Mouse (Mus musculus): ENCODE data around the gene Plekhg4.
A peak's percentile ranks its signal among the peaks of the same experiment; 100 is the strongest.

Plekhg4 gene

DNA sequence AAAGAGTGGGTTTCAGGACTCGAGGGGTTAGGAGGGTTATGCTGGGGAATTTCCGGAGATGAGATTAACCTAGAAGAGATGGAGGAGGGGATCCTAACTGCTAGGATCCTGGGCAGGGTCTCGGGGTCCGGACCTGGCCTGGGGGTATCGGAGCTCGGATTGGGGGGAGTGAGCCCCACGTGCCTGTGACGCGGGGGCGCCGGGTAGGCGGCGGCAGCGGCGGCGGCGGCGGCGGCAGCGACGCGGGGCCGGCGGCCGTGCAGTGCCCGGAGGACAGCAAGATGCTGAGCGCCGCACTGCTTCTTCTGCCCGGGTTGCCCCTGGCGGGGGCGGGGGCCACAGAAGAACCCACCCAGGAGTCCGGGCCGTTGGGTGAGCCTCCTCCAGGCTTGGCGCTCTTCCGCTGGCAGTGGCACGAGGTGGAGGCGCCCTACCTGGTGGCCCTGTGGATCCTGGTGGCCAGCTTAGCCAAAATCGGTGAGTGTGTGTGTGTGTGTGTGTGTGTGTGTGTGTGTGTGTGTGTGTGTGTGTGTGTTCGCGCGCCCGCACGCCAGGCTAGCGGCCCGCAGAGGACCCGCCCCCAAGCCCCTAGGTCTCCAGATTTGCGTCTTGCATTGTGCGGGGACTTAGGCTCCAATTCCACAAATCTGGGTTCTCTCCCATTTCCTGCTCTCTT lies 23.8 kb upstream of the Plekhg4 start:
- peak; percentile 67 for DNase-seq (ENCODE audit: low read depth)

DNA sequence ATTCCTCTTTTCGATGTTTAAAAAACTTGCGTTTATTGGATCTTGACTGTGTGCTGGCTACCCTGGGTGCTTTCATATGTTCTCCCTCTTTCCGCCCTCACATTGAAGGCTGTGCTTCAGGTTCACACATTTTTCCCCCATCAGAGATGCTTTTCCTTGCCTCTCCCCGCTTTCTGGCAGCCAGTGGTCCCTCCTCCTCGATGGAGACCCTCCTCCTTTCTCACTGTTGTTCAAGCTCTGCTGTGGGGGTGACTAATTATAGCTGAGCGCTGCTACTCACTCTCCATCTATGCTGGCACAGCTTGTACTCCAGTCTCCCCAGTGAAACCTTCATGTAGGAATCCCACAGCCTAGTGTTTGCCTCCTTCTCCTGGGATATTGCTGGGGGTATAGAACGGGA lies 22.9 kb upstream of the Plekhg4 start:
- DNase-seq (ENCODE audit: low read depth) = no peak

DNA sequence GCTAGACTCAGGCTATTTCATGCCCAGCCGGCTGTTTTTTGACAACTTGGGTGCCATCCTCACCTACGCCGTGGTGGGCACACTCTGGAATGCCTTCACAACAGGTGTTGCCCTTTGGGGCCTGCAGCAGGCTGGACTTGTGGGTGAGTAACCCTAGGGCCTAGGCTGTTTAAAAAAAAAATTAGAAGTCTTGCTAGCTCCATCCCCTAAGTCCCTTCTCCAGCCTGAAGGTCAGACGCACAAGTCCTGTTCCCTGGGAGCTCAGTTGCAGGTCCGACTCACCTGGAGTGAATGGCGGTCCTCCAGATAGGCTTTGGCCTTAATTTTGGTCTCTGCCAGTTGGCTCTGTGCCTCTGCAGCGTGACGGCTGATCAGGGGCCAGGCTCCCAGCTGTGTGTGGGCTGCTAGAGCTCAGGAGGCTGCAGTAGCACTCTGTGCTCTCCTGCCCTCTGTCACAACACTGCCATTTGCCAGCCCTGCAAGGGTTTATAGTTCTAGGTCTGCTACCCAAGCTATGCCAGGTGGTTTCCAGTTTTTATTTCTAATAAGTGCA lies 19.4 kb upstream of the Plekhg4 start:
- no peak for DNase-seq (ENCODE audit: low read depth)

DNA sequence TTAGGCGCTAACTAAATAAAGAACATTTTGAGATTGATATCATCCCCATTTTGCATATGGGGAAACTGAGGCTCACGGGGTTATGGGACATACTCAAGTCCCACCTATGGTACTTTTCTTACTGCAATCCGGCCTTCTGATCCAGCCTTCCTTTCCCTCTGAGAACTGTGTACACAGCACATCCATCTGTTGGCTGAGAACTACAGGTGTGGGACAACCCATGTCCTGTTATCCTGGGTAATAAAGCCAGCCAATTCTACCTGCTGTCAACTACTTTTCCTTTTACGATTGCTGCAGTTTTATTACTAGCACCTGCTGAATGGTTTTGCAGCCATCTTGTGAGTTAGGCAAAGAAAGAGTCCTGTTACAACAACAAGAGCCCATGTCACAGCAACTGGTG lies 18.5 kb upstream of the Plekhg4 start:
- no peak for DNase-seq (ENCODE audit: low read depth)

DNA sequence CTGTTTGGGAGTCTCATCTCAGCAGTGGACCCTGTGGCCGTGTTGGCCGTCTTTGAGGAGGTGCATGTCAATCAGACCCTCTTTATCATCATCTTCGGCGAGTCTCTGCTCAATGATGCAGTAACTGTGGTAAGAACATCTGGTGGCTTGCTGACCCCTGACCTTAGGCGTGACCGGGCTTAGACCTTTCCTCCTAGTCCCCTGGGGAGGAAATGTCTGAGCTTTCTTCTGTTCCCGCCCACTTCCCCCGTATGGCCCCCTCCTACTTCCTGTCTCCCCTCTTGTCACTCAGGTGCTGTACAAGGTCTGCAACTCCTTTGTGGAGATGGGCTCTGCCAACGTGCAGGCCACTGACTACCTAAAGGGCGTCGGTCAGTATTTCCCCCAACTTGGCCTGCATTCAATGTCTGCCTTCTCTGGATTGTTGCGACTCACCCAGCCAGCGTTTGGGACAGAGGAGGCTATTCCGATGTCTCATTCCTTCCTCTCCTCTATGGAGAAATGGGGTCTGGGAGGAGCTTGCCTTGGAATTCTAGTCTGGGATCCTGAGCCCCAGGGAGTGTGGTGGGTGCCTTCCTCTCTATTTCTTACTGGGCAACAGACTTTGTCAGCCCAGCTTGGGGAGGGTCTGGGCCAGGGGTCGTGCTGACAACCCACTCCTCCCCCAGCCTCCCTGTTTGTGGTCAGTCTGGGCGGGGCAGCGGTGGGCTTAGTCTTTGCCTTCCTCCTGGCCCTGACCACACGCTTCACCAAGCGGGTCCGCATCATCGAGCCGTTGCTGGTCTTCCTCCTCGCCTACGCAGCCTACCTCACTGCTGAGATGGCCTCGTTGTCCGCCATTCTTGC lies 17.7 kb upstream of the Plekhg4 start:
- peak; percentile 29 for DNase-seq (ENCODE audit: low read depth)

DNA sequence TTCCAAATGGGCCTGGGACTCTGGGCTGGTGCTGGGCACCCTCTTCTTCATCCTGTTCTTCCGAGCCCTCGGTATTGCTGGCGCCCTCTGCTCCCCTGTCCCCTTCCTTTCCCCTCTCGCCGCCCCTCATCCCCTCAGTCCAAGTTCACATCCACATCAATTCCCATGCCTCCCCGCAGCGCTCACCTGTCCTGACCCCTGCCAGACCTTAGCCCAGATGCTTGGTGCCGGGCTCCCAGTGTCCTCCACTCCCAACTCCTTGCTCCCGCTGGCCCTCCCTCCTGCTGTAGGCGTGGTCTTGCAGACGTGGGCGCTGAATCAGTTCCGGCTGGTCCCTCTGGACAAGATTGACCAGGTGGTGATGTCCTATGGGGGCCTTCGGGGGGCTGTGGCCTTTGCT lies 16.4 kb upstream of the Plekhg4 start:
- no peak for DNase-seq (ENCODE audit: low read depth)

DNA sequence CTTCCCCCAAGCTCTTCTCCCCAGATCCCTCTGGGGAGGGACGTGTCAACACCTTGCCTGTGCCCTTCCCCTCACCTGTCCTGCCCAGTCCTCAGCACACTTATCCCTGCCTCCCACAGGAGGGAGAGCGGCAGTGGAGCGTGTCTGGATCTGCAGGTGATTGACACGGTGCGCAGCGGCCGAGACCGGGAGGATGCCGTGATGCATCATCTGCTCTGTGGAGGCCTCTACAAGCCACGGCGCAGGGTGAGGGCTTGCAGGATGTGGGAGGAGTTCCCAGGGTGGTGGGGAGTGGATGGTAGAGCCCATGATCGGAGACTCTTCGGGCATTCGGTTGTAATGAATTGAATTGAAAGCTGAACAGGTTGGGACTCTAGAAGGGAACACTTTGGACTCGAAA lies 13.9 kb upstream of the Plekhg4 start:
- DNase-seq (ENCODE audit: low read depth) = no peak

DNA sequence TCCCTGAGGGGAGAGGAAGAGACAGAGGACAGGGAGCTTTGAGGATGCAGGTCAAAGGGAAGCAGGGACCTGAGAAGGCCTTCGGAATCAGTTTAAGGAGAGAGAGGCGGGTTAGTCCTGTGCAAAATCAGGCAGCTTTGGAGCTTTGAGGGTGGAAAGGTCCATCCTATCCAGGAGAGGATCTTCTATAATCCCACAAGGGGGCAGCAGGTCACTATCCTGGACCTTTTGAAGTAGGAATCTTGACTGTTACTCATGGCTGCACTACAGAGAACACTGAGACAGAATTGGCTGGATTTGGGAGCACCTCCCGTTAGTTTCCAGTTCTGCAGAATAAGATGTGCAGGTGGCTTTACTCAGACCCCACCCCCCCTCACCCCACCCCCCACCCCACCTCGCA lies 13.4 kb upstream of the Plekhg4 start:
- DNase-seq (ENCODE audit: low read depth) = no peak

DNA sequence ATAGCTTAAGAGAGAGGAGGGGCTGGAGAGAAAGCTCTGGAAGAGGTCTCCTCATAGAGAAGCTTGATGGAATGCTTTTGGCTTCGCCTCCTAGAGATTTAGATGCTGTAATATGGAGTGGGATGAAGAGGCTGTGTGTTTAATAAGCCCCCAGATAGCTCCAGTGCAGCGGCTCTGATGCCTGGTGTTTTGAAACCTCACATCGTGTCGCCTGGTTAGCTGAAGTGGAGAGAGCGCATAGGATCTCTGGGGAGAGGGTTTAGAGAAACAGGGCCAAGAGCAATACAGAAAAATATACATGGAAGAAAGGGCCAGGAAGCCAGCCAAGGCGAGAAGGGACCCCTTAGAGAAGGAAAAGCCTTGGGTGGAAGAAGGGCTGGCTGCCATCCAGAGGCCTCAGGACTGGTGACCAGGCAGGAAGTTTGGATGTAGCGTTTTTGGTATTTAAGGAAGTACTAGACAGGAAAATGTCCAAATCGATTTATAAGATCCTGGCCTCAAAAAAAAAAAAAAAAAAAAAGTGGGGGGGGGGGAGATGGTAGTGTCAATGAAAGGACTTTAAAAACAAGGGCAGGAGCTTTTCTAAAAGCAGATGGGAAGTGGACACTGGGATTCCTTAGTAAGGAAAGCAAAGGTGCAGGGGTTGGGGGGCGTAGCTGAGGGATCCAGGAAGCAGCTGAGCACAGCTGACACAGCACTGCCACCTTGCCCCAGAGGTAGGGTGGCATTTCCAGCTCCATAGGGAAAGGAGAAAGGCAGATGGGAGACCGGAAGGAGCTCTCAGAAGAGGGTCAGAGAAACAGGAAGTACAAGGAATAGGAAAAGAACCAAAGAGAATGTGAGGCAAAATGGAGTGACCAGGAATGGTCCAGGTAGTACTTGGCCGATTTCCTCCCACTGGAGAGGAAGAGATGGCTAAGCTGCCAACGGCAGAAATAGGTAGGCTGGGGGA lies 11.0 kb upstream of the Plekhg4 start:
- DNase-seq (ENCODE audit: low read depth) = no peak

DNA sequence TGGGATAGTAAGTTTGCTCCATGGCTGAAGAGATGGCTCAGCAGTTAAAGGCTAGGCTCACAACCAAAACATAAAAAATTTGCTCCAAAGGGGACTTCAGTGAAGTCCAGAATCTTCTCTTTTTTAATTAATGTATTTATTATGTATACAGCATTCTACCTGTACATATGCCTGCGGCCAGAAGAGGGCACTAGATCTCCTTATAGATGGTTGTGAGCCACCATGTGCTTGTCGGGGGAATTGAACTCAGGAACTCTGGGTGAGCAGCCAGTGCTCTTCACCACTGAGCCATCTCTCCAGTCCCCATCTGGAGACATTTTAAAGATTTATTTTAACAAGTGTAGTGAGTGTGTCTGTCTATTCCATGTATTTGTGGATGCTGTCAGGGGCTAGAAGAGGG lies 6.0 kb upstream of the Plekhg4 start:
- peak; percentile 46 for DNase-seq (ENCODE audit: low read depth)

DNA sequence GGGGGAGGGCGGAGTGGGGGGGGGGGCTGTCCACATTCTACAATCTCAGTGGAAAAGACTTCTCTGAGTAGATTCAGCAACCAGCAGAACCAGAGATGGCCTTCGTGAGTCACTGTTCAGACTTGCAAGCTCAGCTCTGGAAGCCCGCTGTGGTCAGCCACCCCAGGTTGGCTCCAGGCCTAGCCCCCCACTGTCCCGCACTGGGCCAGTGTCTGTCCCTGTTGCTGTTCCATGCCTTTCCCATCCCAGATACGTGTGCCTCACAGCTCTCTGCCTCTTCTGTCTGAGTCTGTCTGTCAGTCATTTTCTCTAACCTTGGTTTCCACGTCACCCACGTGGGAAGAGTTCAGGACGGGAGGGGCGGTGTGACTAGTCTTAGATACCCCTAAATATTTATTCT lies 601 bp upstream of the Plekhg4 start:
- DNase-seq (ENCODE audit: low read depth) = no peak

DNA sequence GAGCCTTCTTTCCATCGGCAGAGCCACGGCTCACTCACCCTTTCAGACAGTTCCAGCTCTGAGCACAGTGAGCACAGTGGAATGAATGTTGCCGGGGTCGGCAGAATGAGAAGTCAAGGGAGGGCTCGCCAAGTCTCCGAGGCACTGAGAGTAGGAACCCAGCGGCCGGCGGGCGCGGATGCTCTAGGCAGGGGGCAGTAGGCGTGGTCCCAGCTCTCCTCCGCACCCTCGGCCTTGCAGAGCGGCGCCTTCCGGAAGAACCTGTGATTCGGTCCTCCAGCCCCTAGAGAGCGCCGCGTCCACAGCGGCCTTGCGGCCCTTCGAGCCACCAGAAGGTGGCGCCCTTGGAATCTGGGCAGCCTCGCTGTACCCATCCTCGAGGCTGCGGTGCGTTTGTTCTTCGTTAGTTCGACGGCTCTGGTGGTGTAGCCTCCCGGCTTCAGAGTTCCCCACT lies 1.5 kb downstream of the Plekhg4 start:
- DNase-seq (ENCODE audit: low read depth) = peak; percentile 45

DNA sequence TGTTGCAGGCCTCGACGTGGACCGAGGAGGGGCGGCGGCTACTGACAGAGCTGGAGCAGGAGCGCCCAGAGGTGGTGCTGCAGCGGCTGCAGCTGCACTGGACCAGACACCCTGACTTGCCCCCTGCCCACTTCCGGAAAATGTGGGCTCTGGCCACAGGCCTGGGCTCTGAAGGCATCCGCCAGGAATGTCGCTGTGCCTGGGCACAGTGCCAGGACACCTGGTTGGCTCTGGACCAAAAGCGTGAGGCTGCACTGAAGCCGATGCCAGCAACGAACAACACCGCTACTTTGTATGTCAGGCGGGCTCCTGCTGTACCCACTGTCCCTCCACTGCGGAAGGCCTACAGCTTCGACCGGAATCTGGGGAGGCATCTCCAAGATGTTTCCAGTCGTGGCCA lies 5.6 kb downstream of the Plekhg4 start:
- DNase-seq (ENCODE audit: low read depth) = no peak

DNA sequence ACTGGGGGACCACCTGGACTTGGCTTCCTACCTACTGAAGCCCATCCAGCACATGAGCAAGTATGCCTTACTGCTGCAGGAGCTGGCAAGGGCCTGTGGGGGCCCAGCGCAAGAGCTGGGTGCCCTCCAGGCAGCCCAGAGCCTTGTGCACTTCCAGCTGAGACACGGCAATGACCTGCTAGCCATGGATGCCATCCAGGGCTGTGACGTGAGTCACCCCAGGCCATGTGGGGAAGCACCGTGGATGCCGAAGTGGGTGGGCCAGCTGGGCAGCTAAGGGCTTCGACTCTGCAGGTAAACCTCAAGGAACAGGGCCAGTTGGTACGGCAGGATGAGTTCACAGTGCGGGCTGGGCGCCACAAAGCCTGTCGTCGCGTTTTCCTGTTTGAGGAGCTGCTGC lies 7.2 kb downstream of the Plekhg4 start:
- no peak for DNase-seq (ENCODE audit: low read depth)

DNA sequence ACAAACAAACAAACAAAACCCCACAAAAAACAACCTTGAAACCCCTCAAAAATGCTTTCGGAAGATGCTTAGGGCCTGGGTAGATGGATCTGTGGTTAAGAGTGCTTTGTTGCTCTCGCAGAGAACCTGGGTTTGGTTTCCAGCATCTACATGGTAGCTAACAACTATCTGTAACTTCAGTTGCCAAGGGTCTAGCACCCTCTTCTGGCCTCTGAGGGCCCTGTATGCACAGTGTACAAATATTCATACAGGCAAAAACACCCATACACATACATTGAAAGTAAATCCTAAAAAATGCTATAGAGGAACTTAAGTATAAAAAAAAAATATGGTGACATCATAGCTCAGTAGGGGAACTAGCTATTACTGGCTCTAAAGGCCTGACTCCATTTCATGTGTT lies 11.0 kb downstream of the Plekhg4 start:
- peak; percentile 20 for DNase-seq (ENCODE audit: low read depth)

DNA sequence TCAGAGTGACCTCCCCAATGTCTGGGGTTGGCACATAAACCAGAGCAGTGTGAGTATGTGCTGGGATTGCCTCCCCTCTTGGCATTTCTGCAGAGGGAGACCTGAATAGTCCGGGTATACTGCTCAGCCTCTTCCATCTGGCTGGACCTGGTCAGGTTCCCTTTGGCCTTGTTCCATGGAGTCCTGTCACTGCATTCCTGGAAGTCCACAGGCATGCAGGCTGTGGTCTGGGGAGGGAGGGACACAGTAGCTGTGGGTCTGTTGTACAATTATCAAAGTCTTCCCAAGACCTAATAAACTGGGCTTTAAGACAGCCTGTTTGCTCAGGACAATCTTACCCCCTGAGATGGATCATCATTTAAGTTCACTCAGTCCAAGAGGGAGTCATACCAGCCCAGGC lies 14.1 kb downstream of the Plekhg4 start:
- no peak for DNase-seq (ENCODE audit: low read depth)

DNA sequence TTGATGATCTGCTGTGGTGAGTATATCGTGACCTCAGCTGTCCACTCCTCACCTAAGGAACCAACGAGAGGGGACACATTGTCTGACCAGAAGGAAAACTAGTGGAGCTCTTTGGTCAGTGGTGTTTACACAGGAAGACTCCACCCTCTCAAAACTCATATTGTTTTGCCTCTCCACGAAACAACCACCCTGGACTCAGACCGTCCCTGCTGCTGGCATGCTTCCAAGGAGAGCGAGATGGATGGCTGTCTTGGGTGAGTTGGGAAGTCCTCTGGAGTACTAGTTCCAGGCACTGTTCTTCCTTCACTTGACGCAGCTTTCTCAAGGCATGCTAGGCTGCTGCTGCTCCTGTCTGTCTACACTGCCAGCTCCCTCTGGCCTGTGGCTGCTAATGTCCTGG lies 16.0 kb downstream of the Plekhg4 start:
- DNase-seq (ENCODE audit: low read depth) = no peak

DNA sequence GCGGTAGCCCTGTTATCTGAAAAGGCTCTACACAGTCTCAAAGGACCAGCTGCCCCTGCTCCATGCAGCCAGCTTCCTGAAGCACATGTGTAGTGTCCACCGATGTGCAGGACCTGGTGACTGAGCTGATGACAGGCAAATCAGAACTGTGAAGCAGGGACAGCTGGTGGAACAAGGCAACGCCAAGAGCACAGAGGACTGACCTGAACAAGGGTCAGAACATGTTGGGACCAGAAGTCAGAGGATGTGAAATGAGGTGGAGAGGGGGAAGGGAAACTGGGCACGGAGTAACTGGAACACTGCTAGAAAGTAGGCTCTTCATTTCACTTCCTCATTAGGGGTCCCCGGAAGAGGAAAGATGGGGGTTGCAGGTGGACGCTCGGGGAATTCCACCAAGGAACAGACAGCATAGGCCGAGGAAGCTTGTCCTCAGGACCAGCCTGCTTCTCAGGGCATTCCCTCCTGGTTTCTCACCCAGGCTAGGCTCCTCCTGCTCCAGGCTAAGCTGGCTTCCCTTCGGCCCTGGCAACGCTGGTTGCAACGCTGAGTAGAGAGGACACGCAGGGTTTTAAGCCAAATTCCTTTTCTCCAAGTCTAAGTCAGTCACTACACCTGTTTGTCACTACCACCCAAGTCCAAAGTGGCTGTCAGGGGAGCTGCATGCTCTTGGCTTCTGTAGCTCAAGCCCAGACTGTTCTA lies 20.2 kb downstream of the Plekhg4 start:
- no peak for DNase-seq (ENCODE audit: low read depth)

DNA sequence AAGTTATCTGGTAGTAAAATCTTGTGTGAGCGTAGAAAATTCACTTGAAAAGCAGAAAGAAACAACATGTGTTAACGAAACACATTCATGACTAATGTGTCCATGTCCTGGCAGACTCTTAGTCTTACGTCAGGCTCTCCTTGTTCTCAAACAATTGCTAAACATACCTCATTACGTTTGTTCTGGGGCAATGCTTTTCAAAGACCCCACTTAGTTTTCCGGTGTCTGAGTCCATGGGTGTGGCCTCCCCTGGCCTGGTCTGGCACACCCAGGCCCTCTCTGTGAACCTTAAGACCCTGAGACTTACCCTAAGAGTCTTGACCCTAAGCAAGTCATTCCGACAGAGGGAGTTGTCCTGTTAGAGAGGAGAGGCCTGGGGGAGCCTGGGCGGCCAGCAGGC lies 20.8 kb downstream of the Plekhg4 start:
- DNase-seq (ENCODE audit: low read depth) = no peak

DNA sequence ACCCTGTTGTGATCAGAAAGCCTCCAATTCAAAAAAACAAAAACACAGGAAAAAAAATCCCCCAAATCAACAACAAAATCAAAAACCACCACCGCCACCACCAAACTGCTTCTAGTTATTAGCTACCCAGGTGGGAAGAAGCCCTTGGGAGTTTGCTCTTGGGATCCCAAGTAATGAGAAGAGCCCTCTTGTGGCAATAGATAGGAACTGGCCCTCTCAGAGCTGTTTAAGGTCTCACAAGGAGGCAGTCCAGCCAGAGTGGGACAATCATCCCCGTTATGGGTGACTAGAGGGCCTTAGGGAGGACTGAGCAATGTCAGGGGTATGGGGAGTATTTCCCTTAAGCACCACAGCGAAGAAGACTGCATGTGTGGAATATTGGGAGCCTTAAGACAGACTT lies 24.7 kb downstream of the Plekhg4 start:
- peak; percentile 50 for DNase-seq (ENCODE audit: low read depth)

DNA sequence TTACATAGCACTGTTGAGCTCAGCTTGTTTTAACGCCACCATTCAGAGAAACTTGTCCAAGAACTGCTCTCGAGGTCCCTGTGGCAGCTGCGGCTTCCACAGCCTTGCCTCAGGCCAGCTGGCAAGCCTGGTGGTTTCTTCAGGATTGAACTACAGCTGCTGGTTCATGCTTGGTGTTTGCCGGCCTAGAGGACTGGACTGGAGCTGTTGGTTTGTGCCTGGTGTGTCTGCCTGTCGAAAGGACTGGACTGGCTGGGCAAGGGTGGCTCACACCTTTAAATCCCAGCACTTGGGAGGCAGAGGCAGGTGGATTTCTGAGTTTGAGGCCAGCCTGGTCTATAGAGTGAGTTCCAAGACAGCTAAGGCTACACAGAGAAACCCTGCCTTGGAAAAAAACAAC lies 26.9 kb downstream of the Plekhg4 start:
- no peak for DNase-seq (ENCODE audit: low read depth)

DNA sequence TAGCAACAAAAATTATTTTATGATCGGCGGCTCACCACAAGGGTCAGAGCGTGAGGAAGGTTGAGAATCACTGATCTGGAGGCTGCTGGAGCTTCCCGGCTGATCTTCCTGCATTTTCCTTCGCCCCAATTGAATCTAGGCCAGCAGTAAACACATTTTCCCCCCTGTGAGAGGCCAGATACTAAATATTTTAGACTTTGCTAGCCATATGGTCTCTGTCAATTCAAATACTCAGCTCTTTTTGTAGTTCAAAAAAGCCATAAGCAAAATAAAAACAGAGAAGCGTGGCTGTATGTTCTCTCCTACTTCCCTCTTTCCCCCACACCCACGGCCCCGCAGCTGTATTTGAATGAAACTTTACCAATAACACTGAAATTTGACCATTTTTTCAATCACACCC lies 30.4 kb downstream of the Plekhg4 start:
- no peak for DNase-seq (ENCODE audit: low read depth)

All from induced T-regulatory cell, adult 2 months (primary cell).